Mouse (Mus musculus) heart, postnatal 0 days (tissue): ENCODE results near the gene Gm47429. TPM values are rescaled to one million over a fixed set of nuclear protein-coding genes. Genes with fewer than 3 reads are reported as not detected.
"Not testable (repeated sequence)": the region's sequence is repeated elsewhere in the genome, so short reads cannot be mapped to it uniquely, and the experiment has no call there.

ENCODE experiments used
- ATAC-seq: fragments of 200-750 bp; cut with Nextera tagmentation; 2 replicates; pipeline ENCODE4 v1.8.0; 2017; ENCODE audit warnings: low read depth, moderate number of reproducible peaks, moderate library complexity; ENCODE audit not compliant: insufficient read depth
- DNase-seq: peaks from one replicate; pipeline ENCODE4 v3.0.0-alpha.2; 2016; ENCODE audit warnings: low spot score
- H3K27ac ChIP-seq: fragments of 300-500 bp; sonication (generic); 2 replicates; pipeline ENCODE4 v1.5.1; 2014; ENCODE audit warnings: low read depth, mild to moderate bottlenecking
- H3K27me3 ChIP-seq: fragments of 300-500 bp; sonication (generic); 2 replicates; pipeline ENCODE4 v1.6.1; 2014; ENCODE audit warnings: low read length, mixed read lengths; ENCODE audit not compliant: control insufficient read depth, insufficient read depth
- H3K36me3 ChIP-seq: fragments of 300-500 bp; sonication (generic); replicated peaks from 2 replicates; pipeline ENCODE4 v1.6.1; 2014; ENCODE audit warnings: low read length, mixed read lengths; ENCODE audit not compliant: control insufficient read depth, insufficient read depth
- H3K4me1 ChIP-seq: fragments of 300-500 bp; sonication (generic); 2 replicates; pipeline ENCODE4 v1.6.1; 2014; ENCODE audit warnings: antibody characterized with exemption; ENCODE audit not compliant: control insufficient read depth, insufficient read depth
- H3K4me2 ChIP-seq: fragments of 300-500 bp; sonication (generic); 2 replicates; pipeline ENCODE4 v1.6.1; 2014; ENCODE audit warnings: low read depth, mild to moderate bottlenecking, low read length, moderate library complexity
- H3K4me3 ChIP-seq: fragments of 300-500 bp; sonication (generic); 2 replicates; pipeline ENCODE4 v1.5.1; 2014; ENCODE audit warnings: low read depth, low read length
- H3K9ac ChIP-seq: fragments of 300-500 bp; sonication (generic); replicated peaks from 2 replicates; pipeline ENCODE4 v1.6.1; 2014; ENCODE audit warnings: low read depth, low read length, mixed read lengths
- H3K9me3 ChIP-seq: fragments of 300-500 bp; sonication (generic); replicated peaks from 2 replicates; pipeline ENCODE4 v1.6.1; 2016; ENCODE audit warnings: low read length; ENCODE audit not compliant: control insufficient read depth
- CTCF ChIP-seq: IDR thresholded peaks from 2 replicates; pipeline ENCODE4 v1.5.1; 2016; ENCODE audit warnings: antibody characterized with exemption, control low read depth, low read depth
- EP300 ChIP-seq: IDR thresholded peaks from 2 replicates; pipeline ENCODE4 v1.6.1; 2016; ENCODE audit warnings: antibody characterized with exemption, low read depth
- WGBS: fragments of 180-500 bp; shearing (Covaris S2); extraction: QIAGEN DNeasy Blood & Tissue Kit; methylation state at CpG from one replicate; pipeline ENCODE4 v1.1.7; 2014; 5-methylcytosine and 5-hydroxymethylcytosine counted together
- polyA plus RNA-seq: library from polyadenylated mRNA; unstranded; fragments of >200 nt; fragmentation: Nextera tagmentation; extraction: Ambion mirVana; gene quantifications from 2 replicates; pipeline ENCODE4 v1.2.1, GENCODE M21; 2015
- total RNA-seq: library from RNA; depleted of rRNA; stranded (reverse); fragments of >200 nt; gene quantifications from 2 replicates; pipeline ENCODE4 v1.2.3, GENCODE M21; 2014; ENCODE audit warnings: low replicate concordance

The Gm47429 gene
- total and polyA plus RNA-seq, 2 experiments from 2014 or later: not detected

DNA sequence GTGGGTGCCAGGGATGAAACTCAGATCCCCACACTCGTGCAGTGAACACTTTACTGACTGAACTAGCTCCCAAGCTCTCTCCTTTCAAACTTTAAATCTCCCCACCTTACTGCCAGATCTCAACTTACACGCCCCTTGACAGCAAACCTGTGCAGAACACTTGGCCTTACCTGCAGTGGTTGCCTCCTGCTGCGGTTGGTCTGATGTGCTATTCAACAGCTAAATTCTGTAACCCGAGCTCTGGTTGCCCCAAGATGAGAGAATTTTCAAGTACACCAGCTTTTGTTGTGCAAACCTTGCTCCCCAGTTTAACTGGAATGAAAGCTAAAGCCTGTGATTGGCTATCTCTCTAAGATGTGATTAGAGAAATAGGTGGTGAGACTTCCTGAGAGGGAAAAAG lies 9.7 kb upstream of the Gm47429 start:
- Histone ChIP-seq H3K27me3 (no peaks in the 10 kb centered on the region), H3K27ac (no peak overlapping the region), H3K4me1 (no peaks in the 10 kb centered on the region), H3K9me3 (no peaks in the 10 kb centered on the region), H3K4me3 (no peak overlapping the region), H3K4me2 (no peak overlapping the region), H3K9ac (no peak overlapping the region), H3K36me3 (no peaks in the 10 kb centered on the region)
- no peak for ATAC-seq
- DNase-seq: no peak
- TF ChIP-seq CTCF (no peak), EP300 (no peak)
- WGBS: 21% methylated on average over 4 of the region's 4 CpGs

DNA sequence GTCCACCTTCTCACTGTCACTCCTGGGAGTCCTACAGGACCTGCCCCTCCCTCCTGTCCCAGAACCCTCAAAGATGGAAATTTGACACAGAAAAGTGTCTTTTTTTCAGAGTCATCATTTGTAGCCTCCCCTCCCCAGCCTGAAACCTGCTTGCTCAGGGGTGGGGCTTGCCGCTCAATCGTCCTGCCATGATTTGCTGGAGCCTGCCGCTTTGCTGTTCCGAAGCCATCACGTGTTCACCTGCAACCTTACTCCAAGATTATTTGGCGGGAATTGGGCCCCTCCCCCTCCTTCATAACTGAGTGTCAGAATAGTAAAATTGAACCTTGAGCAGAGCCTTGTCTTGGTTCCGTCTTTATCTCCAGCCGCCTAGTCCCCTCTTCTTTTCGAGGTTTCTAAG lies 8.6 kb upstream of the Gm47429 start:
- H3K36me3 ChIP-seq, H3K9ac ChIP-seq, ATAC-seq, H3K27me3 ChIP-seq, DNase-seq, H3K4me2 ChIP-seq, H3K9me3 ChIP-seq, H3K27ac ChIP-seq, H3K4me3 ChIP-seq, H3K4me1 ChIP-seq: not testable (repeated sequence)
- WGBS: 59% methylated on average over 9 of the region's 9 CpGs

DNA sequence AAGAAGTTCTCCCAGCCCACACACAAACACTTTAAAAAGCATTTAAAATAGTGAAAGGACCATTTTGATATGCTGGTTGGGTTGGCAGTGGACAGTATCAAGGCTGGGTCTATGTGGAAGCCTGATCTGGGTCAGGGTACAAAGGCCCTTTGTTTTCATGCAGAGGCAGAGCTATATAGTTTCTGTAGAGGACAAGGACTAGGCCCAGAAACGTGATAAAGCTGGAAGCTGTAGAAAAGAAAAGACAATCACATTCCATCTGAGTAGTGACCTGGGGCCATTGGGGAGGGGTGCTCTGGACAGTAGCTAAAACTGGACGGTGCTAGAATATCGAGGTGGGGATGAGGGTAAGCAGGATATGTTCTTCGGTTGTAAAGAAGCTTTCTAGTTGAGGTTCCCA lies 1.5 kb upstream of the Gm47429 start:
- H3K36me3 ChIP-seq: no peaks in the 10 kb centered on the region
- 55% methylated on average over 4 of the region's 4 CpGs for WGBS
- ATAC-seq: no peak

DNA sequence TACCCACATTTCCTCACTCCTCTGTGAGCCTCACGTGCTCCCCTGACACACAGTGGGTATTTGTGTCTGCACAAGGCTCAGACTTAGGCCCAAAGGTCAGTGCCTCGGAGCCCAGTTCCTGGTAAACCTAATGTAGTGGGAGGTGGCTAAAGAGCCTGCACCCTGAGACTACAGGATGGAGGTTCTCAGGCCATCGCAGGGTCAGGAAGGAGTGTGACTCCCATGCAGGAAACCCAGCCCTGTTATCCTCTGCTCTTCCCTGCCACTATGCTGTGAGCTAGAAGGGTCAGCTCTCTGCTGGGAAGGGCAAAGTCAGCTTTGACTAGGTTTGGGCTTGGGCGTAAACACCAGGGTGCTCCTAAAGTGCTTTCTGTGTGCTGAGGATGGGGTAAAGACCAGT lies 17.0 kb downstream of the Gm47429 start:
- WGBS: 74% methylated on average over 4 of the region's 4 CpGs
- no peaks in the 10 kb centered on the region for H3K4me1 ChIP-seq
- DNase-seq (no peak), ATAC-seq (no peak)
- TF ChIP-seq EP300 (no peak), CTCF (no peak)
- H3K36me3 ChIP-seq: peaks cover 86% of the 10 kb centered on the region
- no peak overlapping the region for H3K9ac ChIP-seq
- H3K27ac ChIP-seq: no peak overlapping the region
- H3K4me3 ChIP-seq: no peak overlapping the region
- H3K9me3 ChIP-seq: no peaks in the 10 kb centered on the region
- no peaks in the 10 kb centered on the region for H3K27me3 ChIP-seq
- H3K4me2 ChIP-seq: no peak overlapping the region

More for the DNA sequence above, 1.5 kb upstream of the Gm47429 start:
- H3K4me3 ChIP-seq: no peak overlapping the region
- H3K27ac ChIP-seq: no peak overlapping the region
- no peaks in the 10 kb centered on the region for H3K27me3 ChIP-seq
- H3K9me3 ChIP-seq: no peaks in the 10 kb centered on the region
- H3K4me2 ChIP-seq: no peak overlapping the region
- no peak for TF ChIP-seq EP300
- TF ChIP-seq CTCF: no peak
- no peak for DNase-seq
- H3K4me1 ChIP-seq: no peaks in the 10 kb centered on the region
- H3K9ac ChIP-seq: no peak overlapping the region

DNA sequence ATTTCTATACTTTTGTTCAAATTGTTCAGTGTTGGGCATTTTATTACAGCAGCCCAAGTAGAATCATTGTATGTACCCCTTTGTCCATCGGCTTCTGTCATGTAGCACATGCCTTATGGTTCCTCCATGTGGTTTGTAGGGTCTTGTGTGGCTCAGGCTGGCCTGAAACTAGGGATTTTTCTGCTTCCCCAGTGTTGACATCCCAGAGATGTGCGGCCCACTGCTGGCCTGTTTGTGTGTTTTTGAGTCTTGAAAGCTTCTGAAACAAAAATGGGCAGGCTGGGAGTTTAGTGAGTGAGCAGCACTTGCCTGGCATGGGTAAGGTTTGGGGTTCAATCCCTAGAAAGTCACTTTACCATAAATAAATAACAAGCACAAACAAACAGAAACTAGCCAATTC lies 19.2 kb downstream of the Gm47429 start:
- Histone ChIP-seq H3K9me3 (no peaks in the 10 kb centered on the region), H3K27ac (no peak overlapping the region), H3K4me3 (no peak overlapping the region), H3K4me1 (no peaks in the 10 kb centered on the region), H3K27me3 (no peaks in the 10 kb centered on the region), H3K4me2 (no peak overlapping the region), H3K9ac (no peak overlapping the region), H3K36me3 (peaks cover 79% of the 10 kb centered on the region)
- TF ChIP-seq EP300 (no peak), CTCF (no peak)
- 84% methylated on average over 2 of the region's 2 CpGs for WGBS
- DNase-seq (no peak), ATAC-seq (no peak)

DNA sequence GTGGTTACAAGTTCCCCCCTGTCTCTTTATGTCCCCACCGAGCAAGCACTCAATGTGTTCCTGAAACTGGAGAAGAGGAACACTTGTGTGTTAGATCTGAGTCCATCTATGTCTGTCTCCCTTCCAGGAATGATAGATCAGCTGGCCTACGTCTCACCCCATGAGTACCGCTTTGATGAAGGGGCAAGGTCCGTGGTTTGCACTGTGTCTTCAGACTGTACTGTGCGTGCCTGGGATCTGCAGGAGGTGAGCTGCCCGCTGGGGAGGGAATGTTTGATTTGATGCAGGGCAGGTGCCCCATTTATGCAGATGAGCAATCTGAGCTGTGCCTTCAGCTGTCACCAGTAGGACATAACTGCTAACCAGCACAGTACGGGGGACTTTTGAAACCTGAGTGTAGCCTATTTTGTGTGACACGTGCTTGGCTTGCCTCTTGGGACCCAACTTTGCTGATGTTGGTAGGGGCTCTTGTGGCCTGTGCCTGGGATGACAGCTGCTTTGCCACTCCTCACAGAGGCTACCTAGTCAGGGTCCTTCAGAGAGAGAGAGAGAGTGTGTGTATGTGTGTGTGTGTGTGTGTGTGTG lies 20.0 kb downstream of the Gm47429 start:
- H3K4me2 ChIP-seq: no peak overlapping the region
- peaks cover 72% of the 10 kb centered on the region for H3K36me3 ChIP-seq
- WGBS: 88% methylated on average over 8 of the region's 8 CpGs
- no peaks in the 10 kb centered on the region for H3K9me3 ChIP-seq
- H3K27ac ChIP-seq: no peak overlapping the region
- TF ChIP-seq CTCF: no peak
- TF ChIP-seq EP300: no peak
- no peak overlapping the region for H3K9ac ChIP-seq
- H3K4me3 ChIP-seq: no peak overlapping the region
- no peaks in the 10 kb centered on the region; the same call in 1 of the 2 replicates for H3K4me1 ChIP-seq
- DNase-seq (no peak), ATAC-seq (no peak)
- H3K27me3 ChIP-seq: no peaks in the 10 kb centered on the region
